Mouse (Mus musculus) spleen, adult 2 months (tissue): ENCODE data around the gene Ccdc184. TPM values are rescaled to one million over a fixed set of nuclear protein-coding genes. Genes with fewer than 3 reads are reported as not detected.

Experiments
- DNase-seq, 2 experiments: peaks; one replicate each; pipeline versions ENCODE4 v3.0.0 to v3.0.0-alpha.2; 2012 to 2021; ENCODE audit warnings: low spot score in 2 of 2, low read depth in 1 of 2
- H3K27ac ChIP-seq: fragments of 200-500 bp; 2 replicates; pipeline ENCODE4 v1.5.1; 2012; ENCODE audit warnings: low read length, inconsistent platforms; ENCODE audit not compliant: insufficient read depth
- H3K27me3 ChIP-seq: fragments of 200-500 bp; 2 replicates; pipeline ENCODE4 v1.6.1; 2012; ENCODE audit warnings: mild to moderate bottlenecking, moderate library complexity, low read length, inconsistent platforms; ENCODE audit not compliant: control insufficient read depth, insufficient read depth
- H3K36me3 ChIP-seq: fragments of 200-500 bp; 2 replicates; pipeline ENCODE4 v1.6.1; 2012; ENCODE audit warnings: mild to moderate bottlenecking, low read length, inconsistent platforms; ENCODE audit not compliant: control insufficient read depth, insufficient read depth
- H3K4me1 ChIP-seq: fragments of 200-500 bp; 2 replicates; pipeline ENCODE4 v1.6.1; 2011; ENCODE audit warnings: inconsistent platforms; ENCODE audit not compliant: control insufficient read depth, insufficient read depth, insufficient read length
- H3K4me3 ChIP-seq: fragments of 200-500 bp; 2 replicates; pipeline ENCODE4 v1.5.1; 2011; ENCODE audit warnings: mild to moderate bottlenecking, inconsistent platforms; ENCODE audit not compliant: insufficient read depth, insufficient read length; ENCODE audit errors: extremely low read depth
- CTCF ChIP-seq: fragments of 200-500 bp; IDR thresholded peaks from 2 replicates; pipeline ENCODE4 v1.5.1; 2011; ENCODE audit warnings: mild to moderate bottlenecking, inconsistent platforms; ENCODE audit not compliant: insufficient read depth, insufficient read length, insufficient replicate concordance; ENCODE audit errors: extremely low read depth
- POLR2A ChIP-seq: fragments of 200-500 bp; IDR thresholded peaks from 2 replicates; pipeline ENCODE4 v1.6.1; 2011; ENCODE audit warnings: low read depth, low read length, inconsistent platforms
- WGBS: fragments of 180-500 bp; shearing (Covaris S2); methylation state at CpG from one replicate; pipeline ENCODE4 v1.1.7; 2018; 5-methylcytosine and 5-hydroxymethylcytosine counted together
- polyA plus RNA-seq: library from polyadenylated mRNA; depleted of rRNA; stranded (reverse); fragments of >200 nt; gene quantifications from 2 replicates; pipeline ENCODE4 v1.2.3, GENCODE M21; 2012

The Ccdc184 gene
- polyA plus RNA-seq, 1 experiment = 0.84 TPM

DNA sequence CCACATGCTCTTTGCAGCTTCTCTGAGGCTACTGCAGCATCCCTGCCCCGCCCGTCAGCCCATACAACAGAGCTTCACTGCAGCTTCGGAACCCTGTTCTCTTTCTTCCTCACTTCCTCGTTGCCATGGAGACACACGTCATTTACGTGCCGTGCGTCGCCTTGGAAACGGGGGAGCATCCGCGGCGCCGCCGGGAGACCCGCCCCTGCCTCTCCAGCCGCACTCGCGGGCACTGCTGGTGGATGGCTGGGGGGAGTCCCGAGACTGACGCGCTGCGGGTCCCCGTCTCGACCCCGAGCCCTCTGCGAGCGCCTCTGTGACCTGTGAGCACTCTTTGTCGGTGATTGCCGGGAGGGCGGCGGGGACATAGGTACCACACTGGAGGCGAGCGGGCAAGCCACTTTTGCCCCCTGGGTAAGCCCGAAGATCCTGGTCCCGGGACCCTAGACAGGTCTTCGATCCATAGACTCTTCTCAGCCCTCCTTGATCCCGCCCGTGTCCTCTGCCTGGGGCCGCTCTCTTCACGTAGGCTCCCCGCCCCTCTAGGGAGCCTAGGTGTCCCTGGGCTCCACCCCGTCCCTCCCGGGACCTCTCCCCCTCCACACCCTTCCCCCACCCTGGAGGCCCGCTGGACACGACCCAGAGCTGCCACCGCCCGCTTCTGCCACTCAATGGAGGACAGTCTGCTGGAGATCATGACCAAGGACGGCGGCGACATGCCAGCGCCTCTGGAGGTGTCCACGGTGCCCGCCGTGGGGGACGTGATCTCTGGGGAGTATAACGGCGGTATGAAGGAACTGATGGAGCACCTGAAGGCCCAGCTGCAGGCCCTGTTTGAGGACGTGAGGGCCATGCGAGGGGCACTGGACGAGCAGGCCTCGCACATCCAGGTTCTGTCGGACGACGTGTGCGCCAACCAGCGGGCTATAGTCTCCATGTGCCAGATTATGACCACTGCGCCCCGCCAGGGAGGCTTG lies 975 bp downstream of the Ccdc184 start:
- peaks cover 7% of the 10 kb centered on the region for H3K4me1 ChIP-seq
- TF ChIP-seq CTCF (no peak), POLR2A (no peak)
- H3K27ac ChIP-seq = no peak overlapping the region
- DNase-seq = peak; percentile 54 to 66
- WGBS = 6% methylated on average over 69 of the region's 69 CpGs
- H3K36me3 ChIP-seq = no peaks in the 10 kb centered on the region
- H3K4me3 ChIP-seq = peak overlapping the region; percentile 44; the same call in 1 of the 2 replicates
- H3K27me3 ChIP-seq = peaks cover 19% of the 10 kb centered on the region

- H3K27me3 ChIP-seq = peaks cover 19% of the 10 kb centered on the region
- H3K4me1 ChIP-seq = peaks cover 7% of the 10 kb centered on the region
- no peak overlapping the region for H3K4me3 ChIP-seq
- 7% methylated on average over 19 of the region's 19 CpGs for WGBS
- TF ChIP-seq CTCF (no peak), POLR2A (no peak)
- no peak for DNase-seq
- no peak overlapping the region for H3K27ac ChIP-seq
- H3K36me3 ChIP-seq = no peaks in the 10 kb centered on the region
Measured at GRCm38 (mm10) chr15:98168622-98169004, 1.7 kb downstream of the Ccdc184 start.

- TF ChIP-seq CTCF = no peak
- TF ChIP-seq POLR2A = no peak
- DNase-seq = no peak
- Histone ChIP-seq H3K27ac (no peak overlapping the region), H3K4me3 (no peak overlapping the region), H3K36me3 (no peaks in the 10 kb centered on the region), H3K4me1 (peaks cover 7% of the 10 kb centered on the region), H3K27me3 (peaks cover 19% of the 10 kb centered on the region)
- 12% methylated on average over 7 of the region's 7 CpGs for WGBS
Measured at GRCm38 (mm10) chr15:98170365-98170764, 3.4 kb downstream of the Ccdc184 start.

- TF ChIP-seq POLR2A (no peak), CTCF (no peak)
- no peak for DNase-seq
- no peak overlapping the region for H3K4me3 ChIP-seq
- H3K4me1 ChIP-seq = peaks cover 7% of the 10 kb centered on the region
- WGBS = 68% methylated on average over 9 of the region's 9 CpGs
- no peak overlapping the region for H3K27ac ChIP-seq
- no peaks in the 10 kb centered on the region for H3K36me3 ChIP-seq
- H3K27me3 ChIP-seq = peaks cover 19% of the 10 kb centered on the region
Measured at GRCm38 (mm10) chr15:98170917-98171316, 4.0 kb downstream of the Ccdc184 start.

- DNase-seq = no peak
- H3K27ac ChIP-seq = no peak overlapping the region
- H3K4me3 ChIP-seq = no peak overlapping the region
- H3K36me3 ChIP-seq = no peaks in the 10 kb centered on the region
- H3K27me3 ChIP-seq = peaks cover 17% of the 10 kb centered on the region
- H3K4me1 ChIP-seq = peaks cover 7% of the 10 kb centered on the region
- TF ChIP-seq POLR2A (no peak), CTCF (no peak)
- 78% methylated on average over 5 of the region's 5 CpGs for WGBS
Measured at GRCm38 (mm10) chr15:98172113-98172512, 5.2 kb downstream of the Ccdc184 start.

GRCm38 (mm10) chr15:98173821-98174220 lies 6.9 kb downstream of the Ccdc184 start:
- Histone ChIP-seq H3K4me1 (no peaks in the 10 kb centered on the region), H3K36me3 (no peaks in the 10 kb centered on the region), H3K4me3 (no peak overlapping the region), H3K27me3 (0 out of 2 replicates have a peak, but pooled peaks cover 2% of the 10 kb centered on the region), H3K27ac (no peak overlapping the region)
- DNase-seq = no peak
- WGBS = 28% methylated on average over 8 of the region's 8 CpGs
- TF ChIP-seq CTCF (no peak), POLR2A (no peak)

DNA sequence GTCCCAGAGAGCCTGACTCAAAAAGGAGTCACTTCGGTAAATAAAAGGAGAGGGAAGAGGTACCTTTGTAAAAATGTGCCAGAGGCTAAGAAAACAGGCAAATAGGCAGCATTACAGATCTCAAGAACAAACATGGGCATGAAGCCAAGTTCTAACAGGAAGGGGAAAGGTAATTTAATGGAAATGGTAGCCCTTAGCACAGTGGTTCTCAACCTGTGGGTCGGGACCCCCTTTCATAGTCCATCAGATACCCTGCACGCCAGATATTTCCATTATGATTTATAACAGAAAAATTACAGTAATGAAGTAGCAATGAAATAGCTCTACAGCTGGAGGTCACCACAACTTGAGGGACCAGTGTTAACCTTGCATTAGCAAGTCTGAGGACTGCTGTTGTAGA lies 10.4 kb downstream of the Ccdc184 start:
- H3K27ac ChIP-seq = no peak overlapping the region
- no peaks in the 10 kb centered on the region for H3K36me3 ChIP-seq
- TF ChIP-seq CTCF (no peak), POLR2A (no peak)
- 76% methylated on average over 3 of the region's 3 CpGs for WGBS
- no peaks in the 10 kb centered on the region for H3K4me1 ChIP-seq
- no peak overlapping the region for H3K4me3 ChIP-seq
- DNase-seq = no peak
- H3K27me3 ChIP-seq = peaks cover 2% of the 10 kb centered on the region; the same call in 1 of the 2 replicates
